Mouse (Mus musculus) limb, embryonic 13.5 days (tissue): ENCODE measurements around the gene Cd200. TPM values are rescaled to one million over a fixed set of nuclear protein-coding genes. Genes with fewer than 3 reads are reported as not detected.
A peak's percentile ranks its signal among the peaks of the same experiment; 100 is the strongest.
"Not testable (repeated sequence)": the region's sequence is repeated elsewhere in the genome, so short reads cannot be mapped to it uniquely, and the experiment has no call there.

Experiments
- ATAC-seq: fragments of 200-750 bp; cut with Nextera tagmentation; 2 replicates; pipeline ENCODE4 v1.8.0; 2017; ENCODE audit warnings: low read depth, moderate number of reproducible peaks, moderate TSS enrichment; ENCODE audit not compliant: low FRiP score
- H3K27ac ChIP-seq: fragments of 300-500 bp; sonication (generic); 2 replicates; pipeline ENCODE4 v1.5.1; 2015; ENCODE audit warnings: inconsistent platforms, mild to moderate bottlenecking, moderate library complexity
- H3K27me3 ChIP-seq: fragments of 300-500 bp; sonication (generic); 2 replicates; pipeline ENCODE4 v1.6.1; 2015; ENCODE audit warnings: mild to moderate bottlenecking, inconsistent platforms
- H3K36me3 ChIP-seq: fragments of 300-500 bp; sonication (generic); 2 replicates; pipeline ENCODE4 v1.6.1; 2015; ENCODE audit warnings: inconsistent platforms, mild to moderate bottlenecking, moderate library complexity
- H3K4me1 ChIP-seq: fragments of 300-500 bp; sonication (generic); 2 replicates; pipeline ENCODE4 v1.6.1; 2015; ENCODE audit warnings: inconsistent platforms
- H3K4me2 ChIP-seq: fragments of 300-500 bp; sonication (generic); replicated peaks from 2 replicates; pipeline ENCODE4 v1.6.1; 2015; ENCODE audit warnings: inconsistent platforms, mild to moderate bottlenecking, moderate library complexity
- H3K4me3 ChIP-seq: fragments of 300-500 bp; sonication (generic); 2 replicates; pipeline ENCODE4 v1.5.1; 2015; ENCODE audit warnings: moderate library complexity, mild to moderate bottlenecking, inconsistent platforms
- H3K9ac ChIP-seq: fragments of 300-500 bp; sonication (generic); 2 replicates; pipeline ENCODE4 v1.6.1; 2015; ENCODE audit warnings: mild to moderate bottlenecking, inconsistent platforms
- H3K9me3 ChIP-seq: fragments of 300-500 bp; sonication (generic); 2 replicates; pipeline ENCODE4 v1.6.1; 2016; ENCODE audit warnings: inconsistent platforms
- WGBS: fragments of 180-500 bp; shearing (Covaris S2); methylation state at CpG from one replicate; pipeline ENCODE4 v1.1.7; 2015; 5-methylcytosine and 5-hydroxymethylcytosine counted together
- polyA plus RNA-seq: library from polyadenylated mRNA; unstranded; fragments of >200 nt; fragmentation: Nextera tagmentation; extraction: Ambion mirVana; gene quantifications from 2 replicates; pipeline ENCODE4 v1.2.1, GENCODE M21; 2015

The Cd200 gene
- polyA plus RNA-seq: 23.3 TPM in 2 replicates

GRCm38 (mm10) chr16:45408425-45409063 is at the start of gene Cd200:
Gene Cd200 (minus strand): TSS chr16:45409053.
- H3K4me1 ChIP-seq: no peaks in the 10 kb centered on the region
- ATAC-seq: peak; percentile 88
- 0 out of 2 replicates have a peak, but pooled peaks cover 2% of the 10 kb centered on the region for H3K27me3 ChIP-seq
- WGBS: under 1% methylated on average over 28 of the region's 28 CpGs
- H3K9ac ChIP-seq: peak within 1 kb of the TSS; percentile 72
- no peaks in the 10 kb centered on the region for H3K9me3 ChIP-seq
- peak within 1 kb of the TSS; percentile 76 for H3K4me2 ChIP-seq
- H3K27ac ChIP-seq: peak within 1 kb of the TSS; percentile 55
- peak within 1 kb of the TSS; percentile 62 for H3K4me3 ChIP-seq
- H3K36me3 ChIP-seq: no peaks in the 10 kb centered on the region

GRCm38 (mm10) chr16:45454762-45455161 is 45.9 kb upstream of the Cd200 start:
- no peaks in the 10 kb centered on the region for H3K36me3 ChIP-seq
- no peaks in the 10 kb centered on the region for H3K4me1 ChIP-seq
- H3K4me3 ChIP-seq: no peak overlapping the region
- H3K4me2 ChIP-seq: no peak overlapping the region
- H3K9me3 ChIP-seq: no peaks in the 10 kb centered on the region
- H3K9ac ChIP-seq: no peak overlapping the region
- H3K27me3 ChIP-seq: no peaks in the 10 kb centered on the region
- no peak for ATAC-seq
- no peak overlapping the region for H3K27ac ChIP-seq

- no peak overlapping the region for H3K9ac ChIP-seq
- no peaks in the 10 kb centered on the region for H3K36me3 ChIP-seq
- H3K4me1 ChIP-seq: no peaks in the 10 kb centered on the region
- 84% methylated on average over 1 of the region's 1 CpGs for WGBS
- H3K27me3 ChIP-seq: no peaks in the 10 kb centered on the region
- no peaks in the 10 kb centered on the region for H3K9me3 ChIP-seq
- H3K4me3 ChIP-seq: no peak overlapping the region
- H3K27ac ChIP-seq: no peak overlapping the region
- no peak; the same call in 1 of the 2 replicates for ATAC-seq
- no peak overlapping the region for H3K4me2 ChIP-seq
These were observed 28.4 kb upstream of the Cd200 start for GRCm38 (mm10) chr16:45437230-45437739.

- no peak for ATAC-seq
- no peaks in the 10 kb centered on the region for H3K4me1 ChIP-seq
- no peak overlapping the region for H3K9ac ChIP-seq
- no peak overlapping the region for H3K4me3 ChIP-seq
- no peak overlapping the region for H3K4me2 ChIP-seq
- H3K9me3 ChIP-seq: no peaks in the 10 kb centered on the region
- H3K27me3 ChIP-seq: no peaks in the 10 kb centered on the region
- no peaks in the 10 kb centered on the region for H3K36me3 ChIP-seq
- H3K27ac ChIP-seq: no peak overlapping the region
These were observed 26.7 kb upstream of the Cd200 start for GRCm38 (mm10) chr16:45435591-45435990.

GRCm38 (mm10) chr16:45427651-45428050 is 18.8 kb upstream of the Cd200 start:
- Histone ChIP-seq H3K36me3 (no peaks in the 10 kb centered on the region), H3K4me3 (no peak overlapping the region), H3K4me1 (no peaks in the 10 kb centered on the region), H3K9ac (no peak overlapping the region), H3K9me3 (no peaks in the 10 kb centered on the region), H3K4me2 (no peak overlapping the region), H3K27ac (no peak overlapping the region), H3K27me3 (no peaks in the 10 kb centered on the region)
- no peak for ATAC-seq
- WGBS: 86% methylated on average over 9 of the region's 9 CpGs

GRCm38 (mm10) chr16:45413497-45413896 is 4.6 kb upstream of the Cd200 start:
- no peaks in the 10 kb centered on the region for H3K4me1 ChIP-seq
- no peaks in the 10 kb centered on the region for H3K36me3 ChIP-seq
- no peak overlapping the region for H3K4me3 ChIP-seq
- no peaks in the 10 kb centered on the region for H3K27me3 ChIP-seq
- H3K9me3 ChIP-seq: no peaks in the 10 kb centered on the region
- no peak for ATAC-seq
- H3K4me2 ChIP-seq: no peak overlapping the region
- H3K9ac ChIP-seq: no peak overlapping the region
- H3K27ac ChIP-seq: no peak overlapping the region

GRCm38 (mm10) chr16:45409064-45409446 is 202 bp upstream of the Cd200 start:
- not testable (repeated sequence) for H3K27ac ChIP-seq, H3K36me3 ChIP-seq, H3K4me1 ChIP-seq, H3K27me3 ChIP-seq, H3K9me3 ChIP-seq
- H3K4me3 ChIP-seq: peak overlapping the region; percentile 62
- peak; percentile 55 for ATAC-seq
- WGBS: 32% methylated on average over 7 of the region's 7 CpGs
- H3K4me2 ChIP-seq: peak overlapping the region; percentile 76
- H3K9ac ChIP-seq: peak overlapping the region; percentile 72; the same call in 1 of the 2 replicates

- Histone ChIP-seq H3K36me3 (no peaks in the 10 kb centered on the region), H3K4me3 (peak overlapping the region; percentile 62), H3K4me2 (peak overlapping the region; percentile 76), H3K9me3 (no peaks in the 10 kb centered on the region), H3K27me3 (0 out of 2 replicates have a peak, but pooled peaks cover 2% of the 10 kb centered on the region), H3K4me1 (no peaks in the 10 kb centered on the region), H3K27ac (peak overlapping the region; percentile 55), H3K9ac (peak overlapping the region; percentile 72)
- ATAC-seq: no peak
- WGBS: 35% methylated on average over 9 of the region's 9 CpGs
These were observed 1.0 kb downstream of the Cd200 start for GRCm38 (mm10) chr16:45407645-45408400.

GRCm38 (mm10) chr16:45407091-45407490 is 1.8 kb downstream of the Cd200 start:
- H3K27me3 ChIP-seq: 0 out of 2 replicates have a peak, but pooled peaks cover 2% of the 10 kb centered on the region
- H3K4me1 ChIP-seq: no peaks in the 10 kb centered on the region
- ATAC-seq: no peak
- H3K4me2 ChIP-seq: peak overlapping the region; percentile 76
- no peak overlapping the region for H3K9ac ChIP-seq
- no peaks in the 10 kb centered on the region for H3K9me3 ChIP-seq
- 89% methylated on average over 5 of the region's 5 CpGs for WGBS
- H3K4me3 ChIP-seq: no peak overlapping the region
- no peaks in the 10 kb centered on the region for H3K36me3 ChIP-seq
- H3K27ac ChIP-seq: no peak overlapping the region

- no peak overlapping the region for H3K27ac ChIP-seq
These were observed 5.9 kb downstream of the Cd200 start for GRCm38 (mm10) chr16:45402951-45403350.

GRCm38 (mm10) chr16:45402036-45402435 is 6.8 kb downstream of the Cd200 start:
- H3K9me3 ChIP-seq: no peaks in the 10 kb centered on the region
- no peaks in the 10 kb centered on the region for H3K4me1 ChIP-seq
- no peak for ATAC-seq
- no peak overlapping the region for H3K9ac ChIP-seq
- no peak overlapping the region for H3K4me2 ChIP-seq
- no peak overlapping the region for H3K4me3 ChIP-seq
- no peak overlapping the region for H3K27ac ChIP-seq
- 90% methylated on average over 1 of the region's 1 CpGs for WGBS
- no peaks in the 10 kb centered on the region for H3K36me3 ChIP-seq
- no peaks in the 10 kb centered on the region for H3K27me3 ChIP-seq

More at GRCm38 (mm10) chr16:45402951-45403350, 5.9 kb downstream of the Cd200 start:
- 0 out of 2 replicates have a peak, but pooled peaks cover 2% of the 10 kb centered on the region for H3K27me3 ChIP-seq
- WGBS: 67% methylated on average over 2 of the region's 2 CpGs
- no peak overlapping the region for H3K9ac ChIP-seq
- ATAC-seq: no peak
- H3K36me3 ChIP-seq: no peaks in the 10 kb centered on the region
- H3K9me3 ChIP-seq: no peaks in the 10 kb centered on the region
- H3K4me3 ChIP-seq: no peak overlapping the region
- no peaks in the 10 kb centered on the region for H3K4me1 ChIP-seq
- no peak overlapping the region for H3K4me2 ChIP-seq

GRCm38 (mm10) chr16:45399947-45400555 is 8.8 kb downstream of the Cd200 start:
- no peak overlapping the region for H3K4me3 ChIP-seq
- H3K36me3 ChIP-seq: no peaks in the 10 kb centered on the region
- no peak overlapping the region for H3K4me2 ChIP-seq
- no peak for ATAC-seq
- no peak overlapping the region for H3K27ac ChIP-seq
- H3K4me1 ChIP-seq: no peaks in the 10 kb centered on the region
- no peaks in the 10 kb centered on the region for H3K27me3 ChIP-seq
- 64% methylated on average over 9 of the region's 9 CpGs for WGBS
- no peak overlapping the region for H3K9ac ChIP-seq
- H3K9me3 ChIP-seq: no peaks in the 10 kb centered on the region
